Mouse (Mus musculus) spleen, adult 2 months (tissue): ENCODE measurements around the gene Cacna1c.

ENCODE experiments used
- CTCF ChIP-seq: fragments of 200-500 bp; IDR thresholded peaks from 2 replicates; pipeline ENCODE4 v1.5.1; 2011; ENCODE audit warnings: mild to moderate bottlenecking, inconsistent platforms; ENCODE audit not compliant: insufficient read depth, insufficient read length, insufficient replicate concordance; ENCODE audit errors: extremely low read depth
- POLR2A ChIP-seq: fragments of 200-500 bp; IDR thresholded peaks from 2 replicates; pipeline ENCODE4 v1.6.1; 2011; ENCODE audit warnings: low read depth, low read length, inconsistent platforms

- TF ChIP-seq CTCF (no peak), POLR2A (no peak)
Observed at GRCm38 (mm10) chr6:119051721-119052120, 144.5 kb downstream of the Cacna1c start.
